Mouse (Mus musculus): ENCODE data around the gene Hist1h2an.
"Not testable (repeated sequence)": the region's sequence is repeated elsewhere in the genome, so short reads cannot be mapped to it uniquely, and the experiment has no call there.

Hist1h2an gene

GRCm38 (mm10) chr13:21786899-21787629, at the start of gene Hist1h2an, which contains the start of gene Hist1h2bp:
Gene Hist1h2an, minus strand, starts transcription at chr13:21787218.
Gene Hist1h2bp, plus strand, starts transcription at chr13:21787461.
- peak; percentile 96 for DNase-seq (ENCODE audit: low read depth, low spot score)

GRCm38 (mm10) chr13:21833461-21833860, 46.4 kb upstream of the Hist1h2an start, which contains the start of the genes Hist1h2ap and Hist1h2br:
Gene Hist1h2ap, minus strand, starts transcription at chr13:21833507.
Gene Hist1h2br, plus strand, starts transcription at chr13:21833743.
- not testable (repeated sequence) for DNase-seq (ENCODE audit: low read depth, low spot score)

DNA sequence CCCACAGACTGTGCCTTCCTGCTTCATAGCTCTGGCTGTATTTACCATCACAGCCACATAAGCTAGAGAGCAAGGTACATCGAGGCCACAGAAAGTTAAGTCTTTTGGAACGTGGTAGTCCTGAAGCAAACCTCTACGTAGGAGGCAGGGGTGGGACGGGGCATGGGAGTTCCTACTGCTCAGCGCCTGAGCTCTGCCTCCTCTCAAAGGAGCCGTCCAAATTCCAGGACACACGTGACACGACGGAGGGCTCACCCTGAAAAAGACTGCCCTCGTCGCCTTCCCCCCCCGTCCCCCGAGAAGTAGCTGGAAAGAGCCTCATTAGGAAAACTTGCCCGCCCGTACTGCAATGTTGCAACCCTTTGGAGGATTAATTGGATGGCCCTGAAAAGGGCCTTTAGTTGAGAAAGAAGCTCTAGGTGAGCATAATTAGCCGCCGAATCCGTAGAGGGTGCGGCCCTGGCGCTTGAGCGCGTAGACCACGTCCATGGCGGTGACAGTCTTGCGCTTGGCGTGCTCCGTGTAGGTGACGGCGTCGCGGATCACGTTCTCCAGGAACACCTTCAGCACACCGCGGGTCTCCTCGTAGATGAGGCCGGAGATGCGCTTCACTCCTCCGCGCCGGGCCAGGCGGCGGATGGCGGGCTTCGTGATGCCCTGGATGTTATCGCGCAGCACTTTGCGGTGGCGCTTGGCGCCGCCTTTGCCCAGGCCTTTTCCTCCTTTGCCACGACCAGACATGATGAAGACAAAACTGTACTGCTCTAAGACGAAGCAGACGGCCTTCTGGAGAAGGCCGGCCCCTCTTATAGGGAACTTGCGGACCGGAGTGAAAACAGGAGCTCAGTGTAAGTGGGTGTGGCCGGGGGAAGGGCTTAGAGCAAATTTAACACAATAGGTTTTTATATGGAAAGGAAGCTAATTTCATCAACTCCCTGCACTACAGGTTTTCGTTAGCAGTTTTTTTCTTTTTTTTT, 44.7 kb upstream of the Hist1h2an start, which contains the start of gene Hist1h4n:
Hist1h4n (minus strand) TSS at position 779 of the 977 bp plus-strand sequence.
- not testable (repeated sequence) for DNase-seq (ENCODE audit: low read depth, low spot score)

DNA sequence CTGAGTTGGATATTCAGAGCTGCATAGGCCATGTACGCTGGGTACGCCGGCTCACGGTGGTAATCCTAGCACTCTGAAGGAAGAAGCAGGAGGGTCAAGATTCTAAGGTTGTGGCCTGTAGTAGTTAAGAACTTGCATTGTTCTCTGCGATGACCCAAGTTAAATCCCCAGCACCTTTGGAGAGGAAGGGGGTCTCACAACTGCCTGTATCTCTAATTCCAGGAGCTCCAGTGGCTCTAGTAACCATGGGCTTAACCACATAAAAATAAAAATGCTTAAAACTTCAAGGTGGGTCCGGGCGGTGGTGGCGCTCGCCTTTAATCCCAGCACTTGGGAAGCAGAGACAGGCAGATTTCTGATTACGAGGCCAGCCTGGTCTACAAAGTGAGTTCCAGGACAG, 43.3 kb upstream of the Hist1h2an start:
- no peak for DNase-seq (ENCODE audit: low read depth, low spot score)

DNA sequence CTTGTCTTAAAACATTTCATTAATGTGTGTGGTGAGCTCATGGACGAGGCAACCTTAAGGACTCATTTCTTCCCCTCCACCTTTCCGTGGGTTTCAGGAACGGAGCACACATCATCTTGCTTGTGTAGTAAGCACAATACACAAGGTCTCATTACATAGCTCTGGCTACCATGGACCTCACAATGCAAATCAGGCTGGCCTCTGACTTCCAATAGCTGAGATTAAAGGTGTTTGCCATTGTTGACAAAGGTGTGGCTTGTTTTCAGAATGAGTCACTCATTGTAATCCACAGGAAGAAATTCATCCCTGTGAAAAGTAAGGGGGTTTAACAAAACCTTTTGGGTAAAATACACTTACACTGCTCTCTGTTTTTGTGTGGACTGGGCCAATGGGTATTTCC, 41.5 kb upstream of the Hist1h2an start:
- DNase-seq (ENCODE audit: low read depth, low spot score), result no peak

DNA sequence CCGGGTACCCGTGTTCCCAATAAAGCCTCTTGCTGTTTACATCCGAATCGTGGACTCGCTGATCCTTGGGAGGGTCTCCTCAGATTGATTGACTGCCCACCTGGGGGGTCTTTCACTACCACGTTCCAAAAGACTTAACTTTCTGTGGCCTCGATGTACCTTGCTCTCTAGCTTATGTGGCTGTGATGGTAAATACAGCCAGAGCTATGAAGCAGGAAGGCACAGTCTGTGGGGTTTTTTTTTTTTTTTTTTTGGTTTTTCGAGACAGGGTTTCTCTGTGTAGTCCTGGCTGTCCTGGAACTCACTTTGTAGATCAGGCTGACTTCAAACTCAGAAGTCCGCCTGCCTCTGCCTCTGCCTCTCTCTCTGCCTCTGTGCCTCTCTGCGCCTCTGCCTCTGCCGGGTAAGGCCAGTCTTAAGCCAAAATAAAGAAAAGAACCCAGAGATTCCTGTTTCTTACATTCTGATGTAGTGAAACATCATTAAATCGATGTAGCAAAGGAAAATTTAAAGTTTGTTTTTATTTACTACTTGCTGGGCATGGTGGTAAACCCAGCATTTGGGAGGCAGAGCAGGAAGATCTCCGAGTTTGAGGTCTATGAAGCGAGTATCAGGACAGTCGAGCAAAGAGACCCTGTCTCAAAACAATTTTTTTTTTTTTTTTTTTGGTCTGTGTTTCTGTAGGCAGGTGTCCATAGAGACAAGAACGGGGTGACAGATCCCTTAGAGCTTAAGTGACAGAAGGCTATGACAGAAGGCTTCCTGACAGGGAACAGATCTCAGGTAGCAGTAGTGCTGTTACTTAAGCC, 33.3 kb upstream of the Hist1h2an start:
- DNase-seq (ENCODE audit: low read depth, low spot score), result not testable (repeated sequence)

DNA sequence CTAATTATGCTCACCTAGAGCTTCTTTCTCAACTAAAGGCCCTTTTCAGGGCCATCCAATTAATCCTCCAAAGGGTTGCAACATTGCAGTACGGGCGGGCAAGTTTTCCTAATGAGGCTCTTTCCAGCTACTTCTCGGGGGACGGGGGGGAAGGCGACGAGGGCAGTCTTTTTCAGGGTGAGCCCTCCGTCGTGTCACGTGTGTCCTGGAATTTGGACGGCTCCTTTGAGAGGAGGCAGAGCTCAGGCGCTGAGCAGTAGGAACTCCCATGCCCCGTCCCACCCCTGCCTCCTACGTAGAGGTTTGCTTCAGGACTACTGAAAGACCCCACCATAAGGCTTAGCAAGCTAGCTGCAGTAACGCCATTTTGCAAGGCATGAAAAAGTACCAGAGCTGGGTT, 25.1 kb upstream of the Hist1h2an start:
- not testable (repeated sequence) for DNase-seq (ENCODE audit: low read depth, low spot score)

DNA sequence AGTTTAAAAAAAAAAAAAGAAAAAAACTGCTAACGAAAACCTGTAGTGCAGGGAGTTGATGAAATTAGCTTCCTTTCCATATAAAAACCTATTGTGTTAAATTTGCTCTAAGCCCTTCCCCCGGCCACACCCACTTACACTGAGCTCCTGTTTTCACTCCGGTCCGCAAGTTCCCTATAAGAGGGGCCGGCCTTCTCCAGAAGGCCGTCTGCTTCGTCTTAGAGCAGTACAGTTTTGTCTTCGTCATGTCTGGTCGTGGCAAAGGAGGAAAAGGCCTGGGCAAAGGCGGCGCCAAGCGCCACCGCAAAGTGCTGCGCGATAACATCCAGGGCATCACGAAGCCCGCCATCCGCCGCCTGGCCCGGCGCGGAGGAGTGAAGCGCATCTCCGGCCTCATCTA, 24.5 kb upstream of the Hist1h2an start, which contains the start of gene Hist1h4m:
Hist1h4m (plus strand) TSS at position 208 of the 400 bp plus-strand sequence.
- DNase-seq (ENCODE audit: low read depth, low spot score), result not testable (repeated sequence)

GRCm38 (mm10) chr13:21811074-21811473, 24.1 kb upstream of the Hist1h2an start:
- not testable (repeated sequence) for DNase-seq (ENCODE audit: low read depth, low spot score)

DNA sequence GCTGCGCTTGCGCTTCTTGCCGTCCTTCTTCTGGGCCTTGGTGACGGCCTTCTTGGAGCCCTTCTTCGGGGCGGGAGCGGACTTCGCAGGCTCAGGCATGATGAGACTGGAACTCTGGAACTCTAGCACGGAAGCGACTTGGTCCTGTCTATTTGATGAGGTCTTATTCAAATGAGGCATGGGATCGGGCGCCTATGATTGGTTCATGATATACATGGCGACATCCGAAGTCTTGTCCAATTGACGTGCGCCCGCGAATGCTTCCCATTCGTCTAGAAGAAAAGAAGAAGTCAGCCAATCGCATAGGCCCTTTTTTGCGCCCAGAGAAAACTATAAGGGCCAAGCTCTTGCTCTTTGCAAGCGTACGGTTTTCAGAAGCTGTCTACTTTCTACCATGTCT, 23.1 kb upstream of the Hist1h2an start, which contains the start of the genes Hist1h2bq and Hist1h2ao:
Hist1h2bq (minus strand) TSS at position 125 of the 400 bp plus-strand sequence.
Hist1h2ao (plus strand) TSS at position 393 of the 400 bp plus-strand sequence.
- not testable (repeated sequence) for DNase-seq (ENCODE audit: low read depth, low spot score)

DNA sequence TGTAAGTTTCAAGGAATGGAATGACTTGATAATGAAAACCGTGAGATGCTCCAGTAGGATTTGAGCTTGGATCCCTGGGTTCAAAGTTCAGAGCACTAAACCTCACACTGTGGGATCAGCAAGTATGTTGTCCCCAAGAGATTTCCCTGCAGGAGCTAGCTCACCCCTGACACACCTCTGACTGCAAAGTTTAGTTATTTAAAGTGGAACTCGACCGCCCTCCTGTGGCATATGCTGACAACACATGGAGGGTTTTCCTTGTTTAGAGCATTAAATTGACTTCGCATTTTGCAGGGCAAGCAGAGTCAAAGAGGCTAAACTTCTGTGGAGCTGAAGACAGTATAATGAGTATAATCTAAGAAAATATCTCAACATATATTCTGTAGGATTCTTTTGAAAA, 16.0 kb upstream of the Hist1h2an start:
- not testable (repeated sequence) for DNase-seq (ENCODE audit: low read depth, low spot score)

- not testable (repeated sequence) for DNase-seq (ENCODE audit: low read depth, low spot score)
Measured at GRCm38 (mm10) chr13:21797163-21797562, 10.1 kb upstream of the Hist1h2an start.

GRCm38 (mm10) chr13:21795584-21795983, 8.6 kb upstream of the Hist1h2an start:
- no peak for DNase-seq (ENCODE audit: low read depth, low spot score)

DNA sequence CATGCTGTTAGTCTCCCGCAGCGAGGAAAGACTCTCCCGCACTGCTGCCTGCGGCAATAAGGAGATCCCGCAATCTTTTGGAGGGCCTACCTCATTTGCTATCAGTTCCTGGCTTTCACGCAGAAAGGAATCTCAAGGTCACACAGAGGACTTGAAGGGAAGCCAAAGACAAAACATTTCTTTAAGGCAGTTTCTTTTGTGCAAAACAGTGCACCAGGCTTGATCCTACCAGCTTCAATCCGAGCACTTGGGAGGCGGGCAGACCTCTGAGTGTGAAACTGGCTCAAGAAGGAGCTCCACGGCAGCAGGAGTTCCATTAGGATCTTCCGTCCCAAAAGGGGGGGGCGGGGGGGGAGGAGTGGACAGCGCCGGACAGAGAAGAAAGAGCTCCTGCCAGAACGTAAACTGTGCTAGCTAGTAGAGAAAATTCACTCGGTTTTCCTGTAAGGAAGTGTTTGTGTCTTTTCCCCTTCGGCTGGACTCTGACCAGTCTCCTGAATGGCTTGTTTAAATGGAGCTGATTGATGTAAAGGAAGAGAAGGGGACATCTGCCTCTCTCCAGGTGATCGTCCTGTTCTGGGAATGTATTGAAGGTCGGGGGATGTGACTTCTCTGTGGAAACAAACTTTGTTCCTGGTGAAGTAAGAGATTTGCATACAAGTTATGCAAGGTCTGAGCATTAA, 3.7 kb upstream of the Hist1h2an start:
- DNase-seq (ENCODE audit: low read depth, low spot score), result no peak

DNA sequence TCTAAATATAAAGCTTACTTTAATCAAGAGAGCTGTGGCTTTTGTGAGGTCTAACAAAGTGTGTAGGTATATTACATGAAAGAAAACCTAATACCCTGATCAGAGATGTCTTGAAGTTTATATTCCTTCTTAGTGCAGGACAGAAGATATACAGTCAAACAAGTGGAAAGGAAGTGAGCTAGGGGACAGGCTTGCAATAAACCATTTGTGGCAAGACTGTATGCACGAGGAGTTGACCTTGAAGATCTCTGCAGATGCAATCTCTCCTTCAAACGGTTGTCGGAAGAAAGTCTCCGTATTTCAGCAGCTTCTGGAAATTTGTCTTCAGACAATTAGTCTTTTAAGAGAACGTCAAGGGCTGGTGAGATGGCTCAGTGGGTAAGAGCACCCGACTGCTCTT, 2.9 kb upstream of the Hist1h2an start:
- no peak for DNase-seq (ENCODE audit: low read depth, low spot score)

DNA sequence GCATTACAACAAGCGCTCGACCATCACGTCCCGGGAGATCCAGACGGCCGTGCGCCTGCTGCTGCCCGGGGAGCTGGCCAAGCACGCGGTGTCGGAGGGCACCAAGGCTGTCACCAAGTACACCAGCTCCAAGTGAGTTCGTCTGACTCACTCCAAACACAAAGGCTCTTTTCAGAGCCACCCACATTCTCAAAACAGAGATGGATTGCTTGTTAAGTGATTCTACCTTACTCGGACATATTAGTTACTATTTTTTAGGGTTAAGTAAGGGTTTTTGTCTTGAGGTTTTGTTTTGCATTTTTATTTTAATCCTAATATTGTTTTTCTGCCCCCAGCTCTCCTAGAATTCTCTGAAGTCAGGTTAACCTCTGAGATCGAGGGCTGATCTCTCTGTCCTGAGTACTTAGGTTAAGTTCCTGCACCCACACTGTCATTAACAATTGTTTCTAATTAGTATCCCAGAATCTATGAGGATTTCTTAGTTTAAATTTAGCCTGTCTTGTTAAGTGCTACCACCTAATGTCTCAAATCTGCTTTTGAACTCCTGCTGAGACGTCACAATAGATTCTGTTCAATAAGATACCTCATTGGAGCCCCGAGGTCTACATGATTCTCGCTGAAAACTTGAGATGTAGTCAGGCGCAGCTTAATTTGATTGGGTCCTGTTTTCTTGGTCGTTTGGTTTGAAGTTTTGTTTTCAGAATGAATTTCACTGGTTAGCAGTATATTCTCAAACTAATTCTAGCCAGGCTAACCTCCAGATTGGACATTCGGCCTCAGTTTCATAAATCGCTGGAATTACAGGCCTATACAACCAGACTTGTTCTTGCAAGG, 959 bp upstream of the Hist1h2an start:
- DNase-seq (ENCODE audit: low read depth, low spot score), result no peak

GRCm38 (mm10) chr13:21786189-21786898, 674 bp downstream of the Hist1h2an start:
- DNase-seq (ENCODE audit: low read depth, low spot score), result no peak

DNA sequence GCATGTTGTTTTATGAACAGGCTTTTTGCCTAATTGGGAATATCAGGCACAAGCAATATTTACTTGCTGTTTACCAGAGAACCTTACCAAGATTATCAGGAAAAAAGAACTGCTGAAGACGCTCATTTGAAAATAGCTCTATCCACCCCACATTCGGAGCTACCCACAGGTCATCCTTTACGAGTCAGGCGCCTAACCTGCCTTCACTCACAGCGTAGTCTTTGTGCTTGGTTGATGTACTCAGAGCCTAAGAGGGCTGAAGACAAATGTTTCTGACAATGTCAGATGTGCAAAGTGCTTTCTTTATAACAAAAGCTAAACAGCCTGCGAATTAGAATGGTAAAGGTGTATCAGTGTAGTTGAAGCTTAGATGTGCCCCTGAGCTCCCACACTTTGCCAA, 2.7 kb downstream of the Hist1h2an start:
- no peak for DNase-seq (ENCODE audit: low read depth, low spot score)

DNA sequence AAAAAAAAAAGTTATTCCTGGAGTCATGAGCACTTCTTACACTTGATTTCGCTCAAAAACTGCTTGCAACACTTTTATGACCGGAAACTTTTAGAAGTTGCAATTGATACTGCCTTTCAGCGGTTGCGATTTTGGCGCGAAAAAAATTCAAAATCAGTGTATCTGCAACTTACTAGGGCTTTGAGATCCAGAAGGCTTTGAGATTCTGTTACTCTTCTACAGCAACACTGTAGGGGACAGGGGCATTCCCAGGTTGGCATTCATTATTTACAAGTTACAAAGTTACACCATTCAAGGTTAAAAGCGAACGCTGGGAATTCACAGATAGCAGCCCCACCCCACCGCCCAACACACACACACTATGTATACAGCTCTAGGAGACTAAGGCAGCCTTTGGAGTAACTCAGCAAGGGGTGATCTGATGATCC, 3.3 kb downstream of the Hist1h2an start:
- DNase-seq (ENCODE audit: low read depth, low spot score), result no peak

Measured in mesoderm, embryonic 11.5 days (tissue).